Mouse (Mus musculus) embryonic facial prominence, embryonic 15.5 days (tissue): ENCODE measurements around the gene Ptgfrn. TPM values are rescaled to one million over a fixed set of nuclear protein-coding genes. Genes with fewer than 3 reads are reported as not detected.

Experiments
- ATAC-seq: fragments of 200-750 bp; cut with Nextera tagmentation; 2 replicates; pipeline ENCODE4 v1.8.0; 2017; ENCODE audit warnings: low read depth, moderate TSS enrichment; ENCODE audit not compliant: insufficient number of reproducible peaks, low FRiP score, low TSS enrichment
- H3K27ac ChIP-seq: fragments of 300-500 bp; sonication (generic); replicated peaks from 2 replicates; pipeline ENCODE4 v1.5.1; 2015; ENCODE audit warnings: mild to moderate bottlenecking, inconsistent platforms
- H3K27me3 ChIP-seq: fragments of 300-500 bp; sonication (generic); 2 replicates; pipeline ENCODE4 v1.6.1; 2015; ENCODE audit warnings: inconsistent platforms
- H3K36me3 ChIP-seq: fragments of 300-500 bp; sonication (generic); 2 replicates; pipeline ENCODE4 v1.6.1; 2015; ENCODE audit warnings: mild to moderate bottlenecking, inconsistent platforms
- H3K4me1 ChIP-seq: fragments of 300-500 bp; sonication (generic); 2 replicates; pipeline ENCODE4 v1.6.1; 2015; ENCODE audit warnings: inconsistent platforms
- H3K4me2 ChIP-seq: fragments of 300-500 bp; sonication (generic); replicated peaks from 2 replicates; pipeline ENCODE4 v1.6.1; 2015; ENCODE audit warnings: mild to moderate bottlenecking, inconsistent platforms
- H3K4me3 ChIP-seq: fragments of 300-500 bp; sonication (generic); replicated peaks from 2 replicates; pipeline ENCODE4 v1.5.1; 2015; ENCODE audit warnings: mild to moderate bottlenecking, inconsistent platforms
- H3K9ac ChIP-seq: fragments of 300-500 bp; sonication (generic); 2 replicates; pipeline ENCODE4 v1.6.1; 2015; ENCODE audit warnings: inconsistent platforms
- H3K9me3 ChIP-seq: fragments of 300-500 bp; sonication (generic); replicated peaks from 2 replicates; pipeline ENCODE4 v1.6.1; 2016; ENCODE audit warnings: inconsistent platforms
- WGBS: fragments of 180-500 bp; shearing (Covaris S2); methylation state at CpG from one replicate; pipeline ENCODE4 v1.1.7; 2015; 5-methylcytosine and 5-hydroxymethylcytosine counted together
- polyA plus RNA-seq: library from polyadenylated mRNA; unstranded; fragments of >200 nt; fragmentation: Nextera tagmentation; extraction: Ambion mirVana; gene quantifications from 2 replicates; pipeline ENCODE4 v1.2.1, GENCODE M21; 2015

Ptgfrn gene
- polyA plus RNA-seq, 1 experiment from 2014 or later = 7.4 TPM

- 71% methylated on average over 10 of the region's 10 CpGs for WGBS
- no peak for ATAC-seq
- H3K4me3 ChIP-seq = no peak overlapping the region
- no peaks in the 10 kb centered on the region for H3K9me3 ChIP-seq
- no peak overlapping the region for H3K4me2 ChIP-seq
- no peaks in the 10 kb centered on the region for H3K36me3 ChIP-seq
- 0 out of 2 replicates have a peak, but pooled peaks cover 9% of the 10 kb centered on the region for H3K4me1 ChIP-seq
- H3K9ac ChIP-seq = no peak overlapping the region
- H3K27me3 ChIP-seq = no peaks in the 10 kb centered on the region
- no peak overlapping the region for H3K27ac ChIP-seq
Measured at GRCm38 (mm10) chr3:100997785-100998570, 112.1 kb downstream of the Ptgfrn start.

- Histone ChIP-seq H3K4me2 (no peak overlapping the region), H3K9ac (no peak overlapping the region), H3K36me3 (no peaks in the 10 kb centered on the region), H3K27ac (no peak overlapping the region), H3K4me3 (no peak overlapping the region), H3K27me3 (no peaks in the 10 kb centered on the region), H3K9me3 (no peaks in the 10 kb centered on the region), H3K4me1 (0 out of 2 replicates have a peak, but pooled peaks cover 9% of the 10 kb centered on the region)
- no peak for ATAC-seq
- WGBS = 64% methylated on average over 4 of the region's 4 CpGs
Measured at GRCm38 (mm10) chr3:100994252-100994651, 115.8 kb downstream of the Ptgfrn start.

GRCm38 (mm10) chr3:100993718-100994117, 116.4 kb downstream of the Ptgfrn start:
- no peak overlapping the region for H3K27ac ChIP-seq
- H3K4me3 ChIP-seq = no peak overlapping the region
- H3K36me3 ChIP-seq = no peaks in the 10 kb centered on the region
- ATAC-seq = no peak
- 64% methylated on average over 15 of the region's 15 CpGs for WGBS
- H3K4me2 ChIP-seq = no peak overlapping the region
- no peaks in the 10 kb centered on the region for H3K27me3 ChIP-seq
- H3K4me1 ChIP-seq = 0 out of 2 replicates have a peak, but pooled peaks cover 6% of the 10 kb centered on the region
- no peak overlapping the region for H3K9ac ChIP-seq
- no peaks in the 10 kb centered on the region for H3K9me3 ChIP-seq

- ATAC-seq = no peak
- no peaks in the 10 kb centered on the region for H3K27me3 ChIP-seq
- H3K9ac ChIP-seq = no peak overlapping the region
- H3K4me3 ChIP-seq = no peak overlapping the region
- 0 out of 2 replicates have a peak, but pooled peaks cover 2% of the 10 kb centered on the region for H3K4me1 ChIP-seq
- no peaks in the 10 kb centered on the region for H3K9me3 ChIP-seq
- no peaks in the 10 kb centered on the region for H3K36me3 ChIP-seq
- no peak overlapping the region for H3K27ac ChIP-seq
- 65% methylated on average over 7 of the region's 7 CpGs for WGBS
- H3K4me2 ChIP-seq = no peak overlapping the region
Measured at GRCm38 (mm10) chr3:100993158-100993557, 116.9 kb downstream of the Ptgfrn start.

Other genes with a start within 250 kb of the Ptgfrn start
- 6.5 and 7.1 TPM in 2 replicates for gene Trim45, start 188.1 kb downstream of the Ptgfrn start, polyA plus RNA-seq
- gene Ttf2, start 140.6 kb downstream of the Ptgfrn start, polyA plus RNA-seq = 11.2 and 12.2 TPM in 2 replicates
- 0.15 and 0.21 TPM in 2 replicates for gene Cd101, start 80.7 kb downstream of the Ptgfrn start, polyA plus RNA-seq
- gene Cd2, start 177.7 kb upstream of the Ptgfrn start, polyA plus RNA-seq = 0.24 TPM in 1 of 2 replicates, not detected in the other